8 mouse cellular contexts compared by ENCODE assay signal in genomic region chr5:24470600-24470999, GRCm38 (mm10). TPM values are rescaled to one million over a fixed set of nuclear protein-coding genes. Genes with fewer than 3 reads are reported as not detected.
DNase-seq lines count a peak whose midpoint lies in the region; ATAC-seq and TF ChIP-seq lines count a peak whose summit lies in the region.

No protein-coding gene starts in this region.

- no peaks in the 10 kb centered on the region for H3K9me3 ChIP-seq in intestine, postnatal 0 days (ENCODE audit: control insufficient read depth)
- no peaks in the 10 kb centered on the region for H3K9me3 ChIP-seq in liver, postnatal 0 days (ENCODE audit: low read length)
- H3K9me3 ChIP-seq in neural tube, embryonic 14.5 days (ENCODE audit: control insufficient read depth, low read length) = no peaks in the 10 kb centered on the region

- peak; percentile 44; the same call in 1 of the 2 replicates for ATAC-seq in intestine, postnatal 0 days
- peak; percentile 72 for ATAC-seq in liver, postnatal 0 days
- peak; percentile 72; the same call in 1 of the 2 replicates for ATAC-seq in neural tube, embryonic 14.5 days (ENCODE audit: low read depth)

- H3K27ac ChIP-seq in gastrocnemius, adult 2 months = no peak overlapping the region
- H3K27ac ChIP-seq in intestine, postnatal 0 days (ENCODE audit: low read depth, low read length) = no peak overlapping the region
- H3K27ac ChIP-seq in liver, postnatal 0 days (ENCODE audit: low read depth) = no peak overlapping the region
- H3K27ac ChIP-seq in neural tube, embryonic 14.5 days (ENCODE audit: low read depth, low read length) = no peak overlapping the region
- H3K27ac ChIP-seq in thymus, adult 2 months (ENCODE audit: control insufficient read depth, insufficient read depth, low read length) = no peak overlapping the region

- no peaks in the 10 kb centered on the region for H3K36me3 ChIP-seq in intestine, postnatal 0 days (ENCODE audit: control insufficient read depth, insufficient read depth)
- no peaks in the 10 kb centered on the region for H3K36me3 ChIP-seq in liver, postnatal 0 days (replicated peaks; ENCODE audit: insufficient read depth, low read length)
- no peaks in the 10 kb centered on the region for H3K36me3 ChIP-seq in neural tube, embryonic 14.5 days (ENCODE audit: control insufficient read depth, insufficient read depth, low read length)
- H3K36me3 ChIP-seq in thymus, adult 2 months (ENCODE audit: control insufficient read depth, insufficient read depth, low read length) = no peaks in the 10 kb centered on the region

- no peaks in the 10 kb centered on the region; the same call in 1 of the 2 replicates for H3K27me3 ChIP-seq in intestine, postnatal 0 days (replicated peaks; ENCODE audit: control insufficient read depth, insufficient read depth, low read length)
- peaks cover 17% of the 10 kb centered on the region for H3K27me3 ChIP-seq in liver, postnatal 0 days (ENCODE audit: insufficient read depth, low read length)
- peaks cover 2% of the 10 kb centered on the region; the same call in 1 of the 2 replicates for H3K27me3 ChIP-seq in neural tube, embryonic 14.5 days (ENCODE audit: control insufficient read depth, insufficient read depth, low read length)
- peaks cover 3% of the 10 kb centered on the region; the same call in 1 of the 2 replicates for H3K27me3 ChIP-seq in thymus, adult 2 months (ENCODE audit: control insufficient read depth, insufficient read depth, low read length)

- peak; percentile 98 for TF ChIP-seq CTCF in gastrocnemius, adult 2 months (IDR thresholded peaks at IDR 0.05)
- peak; percentile 98 for TF ChIP-seq CTCF in intestine, postnatal 0 days (IDR thresholded peaks at IDR 0.05; ENCODE audit: low read depth)
- peak; percentile 98 for TF ChIP-seq CTCF in liver, postnatal 0 days (IDR thresholded peaks at IDR 0.05; ENCODE audit: low read depth)
- peak; percentile 90 for TF ChIP-seq CTCF in thymus, adult 2 months (IDR thresholded peaks at IDR 0.05; ENCODE audit: borderline replicate concordance, control insufficient read depth, extremely low read depth, insufficient read depth, low read length, poor library complexity)

- no peak for TF ChIP-seq EP300 in liver, postnatal 0 days (IDR thresholded peaks at IDR 0.05; ENCODE audit: low read depth)

- 8% methylated on average over 5 of the region's 5 CpGs for WGBS in intestine, postnatal 0 days
- WGBS in liver, postnatal 0 days (ENCODE audit: insufficient replicate concordance) = 15% methylated on average over 5 of the region's 5 CpGs
- 15% methylated on average over 5 of the region's 5 CpGs for WGBS in neural tube, embryonic 14.5 days
- WGBS in thymus, adult 2 months = 20% methylated on average over 5 of the region's 5 CpGs

- no peak overlapping the region for H3K9ac ChIP-seq in intestine, postnatal 0 days (ENCODE audit: low read depth, low read length)
- H3K9ac ChIP-seq in liver, postnatal 0 days (replicated peaks) = no peak overlapping the region
- no peak overlapping the region for H3K9ac ChIP-seq in neural tube, embryonic 14.5 days (replicated peaks; ENCODE audit: low read depth, low read length)

- intact Hi-C loops in gastrocnemius, adult 2 months (cut with DNase I) = loop anchor here (1.0 to 5.0 kb wide), 4 partner anchors 18 to 203 kb away; partner anchors contain the start of gene Agap3

- DNase-seq in 3T3-L1 (ENCODE audit: low read depth, low spot score) (peak; percentile 83), NIH3T3 (ENCODE audit: low read depth) (peak; percentile 91)
- DNase-seq in cerebellum, postnatal 10 days = peak; percentile 91 to 92
- DNase-seq in gastrocnemius, adult 2 months = peak; percentile 84
- DNase-seq in liver, postnatal 0 days = peak; percentile 85
- DNase-seq in thymus, adult 2 months = peak; percentile 81

- no peak overlapping the region for H3K4me2 ChIP-seq in intestine, postnatal 0 days (replicated peaks; ENCODE audit: low read depth)
- no peak overlapping the region for H3K4me2 ChIP-seq in liver, postnatal 0 days (ENCODE audit: low read depth, low read length)
- no peak overlapping the region for H3K4me2 ChIP-seq in neural tube, embryonic 14.5 days (ENCODE audit: low read depth, low read length)

- no peak overlapping the region for H3K4me3 ChIP-seq in gastrocnemius, adult 2 months
- no peak overlapping the region for H3K4me3 ChIP-seq in intestine, postnatal 0 days (ENCODE audit: low read depth, low read length)
- H3K4me3 ChIP-seq in liver, postnatal 0 days (ENCODE audit: low read depth, low read length) = no peak overlapping the region
- H3K4me3 ChIP-seq in neural tube, embryonic 14.5 days (ENCODE audit: low read depth, low read length) = no peak overlapping the region
- H3K4me3 ChIP-seq in thymus, adult 2 months (ENCODE audit: control insufficient read depth, insufficient read depth, low read length) = no peak overlapping the region

- TF ChIP-seq POLR2A in thymus, adult 2 months (IDR thresholded peaks at IDR 0.05; ENCODE audit: control insufficient read depth, extremely low read depth, insufficient read depth, low read length, poor library complexity) = no peak

- H3K4me1 ChIP-seq in intestine, postnatal 0 days (replicated peaks; ENCODE audit: control insufficient read depth, insufficient read depth, low read length) = peaks cover 9% of the 10 kb centered on the region
- H3K4me1 ChIP-seq in liver, postnatal 0 days (ENCODE audit: insufficient read depth) = peaks cover 11% of the 10 kb centered on the region
- H3K4me1 ChIP-seq in neural tube, embryonic 14.5 days (ENCODE audit: control insufficient read depth, insufficient read depth, low read length) = peaks cover 22% of the 10 kb centered on the region
- H3K4me1 ChIP-seq in thymus, adult 2 months (replicated peaks; ENCODE audit: control insufficient read depth, insufficient read depth, low read length) = peaks cover 9% of the 10 kb centered on the region

RNA-seq across cellular contexts. Expression of gene Agap3, which starts 18.6 kb away (rescaled TPM):
- total RNA-seq in gastrocnemius, adult 2 months (2021) = 10 to 100 TPM; 67.8 to 71.0 TPM
- 14.9 and 16.6 TPM in 2 replicates for polyA plus RNA-seq in intestine, postnatal 0 days (2015; fragmentation: Nextera tagmentation; extraction: Ambion mirVana)
- 8.3 and 9.1 TPM in 2 replicates for polyA plus RNA-seq in liver, postnatal 0 days (2015; fragmentation: Nextera tagmentation; extraction: Ambion mirVana)
- polyA plus RNA-seq in neural tube, embryonic 14.5 days (2014; fragmentation: Nextera tagmentation; extraction: Ambion mirVana) = 59.3 and 63.6 TPM in 2 replicates
- 111 and 117 TPM in 2 replicates for polyA plus RNA-seq in thymus, adult 2 months (2012; rRNA removed)

RNA-seq across cellular contexts. Expression of gene Tmub1, which starts 22.9 kb away (rescaled TPM):
- 10 to 100 TPM; 18.1 to 22.2 TPM for total RNA-seq in gastrocnemius, adult 2 months (2021)
- polyA plus RNA-seq in intestine, postnatal 0 days (2015; fragmentation: Nextera tagmentation; extraction: Ambion mirVana) = 27.5 and 28.8 TPM in 2 replicates
- polyA plus RNA-seq in liver, postnatal 0 days (2015; fragmentation: Nextera tagmentation; extraction: Ambion mirVana) = 5.2 and 5.5 TPM in 2 replicates
- 63.9 and 68.0 TPM in 2 replicates for polyA plus RNA-seq in neural tube, embryonic 14.5 days (2014; fragmentation: Nextera tagmentation; extraction: Ambion mirVana)
- 122 and 136 TPM in 2 replicates for polyA plus RNA-seq in thymus, adult 2 months (2012; rRNA removed)

RNA-seq across cellular contexts. Expression of gene Fastk, which starts 25.5 kb away (rescaled TPM):
- 100 to 1,000 TPM; 163 to 214 TPM for total RNA-seq in gastrocnemius, adult 2 months (2021)
- polyA plus RNA-seq in intestine, postnatal 0 days (2015; fragmentation: Nextera tagmentation; extraction: Ambion mirVana) = 66.8 and 67.0 TPM in 2 replicates
- 40.6 and 46.9 TPM in 2 replicates for polyA plus RNA-seq in liver, postnatal 0 days (2015; fragmentation: Nextera tagmentation; extraction: Ambion mirVana)
- 93.2 and 97.7 TPM in 2 replicates for polyA plus RNA-seq in neural tube, embryonic 14.5 days (2014; fragmentation: Nextera tagmentation; extraction: Ambion mirVana)
- polyA plus RNA-seq in thymus, adult 2 months (2012; rRNA removed) = 424 and 481 TPM in 2 replicates

RNA-seq across cellular contexts. Expression of gene Slc4a2, which starts 47.0 kb away (rescaled TPM):
- 10 to 100 TPM; 14.4 to 16.7 TPM for total RNA-seq in gastrocnemius, adult 2 months (2021)
- polyA plus RNA-seq in intestine, postnatal 0 days (2015; fragmentation: Nextera tagmentation; extraction: Ambion mirVana) = 29.9 and 30.1 TPM in 2 replicates
- polyA plus RNA-seq in liver, postnatal 0 days (2015; fragmentation: Nextera tagmentation; extraction: Ambion mirVana) = 7.5 and 8.3 TPM in 2 replicates
- polyA plus RNA-seq in neural tube, embryonic 14.5 days (2014; fragmentation: Nextera tagmentation; extraction: Ambion mirVana) = 11.2 and 13.8 TPM in 2 replicates
- 116 and 118 TPM in 2 replicates for polyA plus RNA-seq in thymus, adult 2 months (2012; rRNA removed)

RNA-seq across cellular contexts. Expression of gene Cdk5, which starts 47.3 kb away (rescaled TPM):
- total RNA-seq in gastrocnemius, adult 2 months (2021) = 10 to 100 TPM; 10.6 to 11.8 TPM
- 28.4 and 29.9 TPM in 2 replicates for polyA plus RNA-seq in intestine, postnatal 0 days (2015; fragmentation: Nextera tagmentation; extraction: Ambion mirVana)
- polyA plus RNA-seq in liver, postnatal 0 days (2015; fragmentation: Nextera tagmentation; extraction: Ambion mirVana) = 11.5 and 13.1 TPM in 2 replicates
- 119 and 126 TPM in 2 replicates for polyA plus RNA-seq in neural tube, embryonic 14.5 days (2014; fragmentation: Nextera tagmentation; extraction: Ambion mirVana)
- 62.3 and 87.0 TPM in 2 replicates for polyA plus RNA-seq in thymus, adult 2 months (2012; rRNA removed)
